Mouse (Mus musculus): ENCODE measurements at regions not wholly inside any gene's neighbourhood (a gene's known extent, or its start where the extent isn't known, plus 50 kb on each side); places are given as distances from the start of the nearest gene placed in this dataset.

DNA sequence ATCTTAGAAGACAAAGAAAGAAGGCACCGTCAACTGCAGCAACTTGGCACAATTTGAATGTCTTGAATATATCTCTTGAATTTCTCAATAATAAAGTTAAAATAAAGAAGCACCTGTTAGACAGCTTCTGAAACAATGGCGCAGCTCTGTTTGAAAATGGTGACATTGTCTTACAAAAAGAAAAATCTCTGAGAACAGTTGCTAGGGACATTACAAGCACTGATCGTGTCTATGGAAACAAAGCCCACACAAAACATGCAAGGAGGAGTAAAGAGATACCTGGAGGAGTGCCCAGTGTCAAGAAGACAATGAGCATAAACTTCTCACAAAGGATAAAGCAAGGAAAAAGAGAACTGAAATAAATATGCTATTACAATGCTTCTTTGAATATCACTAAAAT is 841.2 kb upstream of the Adgrl3 start:
- H3K4me3 ChIP-seq (ENCODE audit: low read depth, low read length) = no peak overlapping the region
- 64% methylated on average over 3 of the region's 3 CpGs for WGBS
- no peaks in the 10 kb centered on the region for H3K36me3 ChIP-seq (ENCODE audit: insufficient read depth)
- H3K9me3 ChIP-seq (ENCODE audit: low read length) = no peaks in the 10 kb centered on the region
- no peak overlapping the region for H3K4me2 ChIP-seq (ENCODE audit: low read depth)
- H3K4me1 ChIP-seq (ENCODE audit: insufficient read depth) = no peaks in the 10 kb centered on the region
- no peaks in the 10 kb centered on the region for H3K27me3 ChIP-seq (ENCODE audit: insufficient read depth, low read length)
- no peak for TF ChIP-seq CTCF (IDR thresholded peaks at IDR 0.05; ENCODE audit: low read depth)
- ATAC-seq = peak; percentile 67; the same call in 1 of the 2 replicates
- H3K27ac ChIP-seq (ENCODE audit: low read depth, low read length) = no peak overlapping the region
- no peak overlapping the region for H3K9ac ChIP-seq
- peak; percentile 5 for DNase-seq

GRCm38 (mm10) chr5:80180280-80180679 is 839.7 kb upstream of the Adgrl3 start:
- no peak for TF ChIP-seq CTCF (IDR thresholded peaks at IDR 0.05; ENCODE audit: low read depth)
- Histone ChIP-seq H3K4me2 (ENCODE audit: low read depth) (no peak overlapping the region), H3K27ac (ENCODE audit: low read depth, low read length) (no peak overlapping the region), H3K36me3 (ENCODE audit: insufficient read depth) (no peaks in the 10 kb centered on the region), H3K9ac (no peak overlapping the region), H3K4me1 (ENCODE audit: insufficient read depth) (no peaks in the 10 kb centered on the region), H3K9me3 (ENCODE audit: low read length) (no peaks in the 10 kb centered on the region), H3K27me3 (ENCODE audit: insufficient read depth, low read length) (no peaks in the 10 kb centered on the region), H3K4me3 (ENCODE audit: low read depth, low read length) (no peak overlapping the region)
- WGBS = 82% methylated on average over 2 of the region's 2 CpGs
- DNase-seq (no peak), ATAC-seq (no peak)

- no peaks in the 10 kb centered on the region for H3K4me1 ChIP-seq (ENCODE audit: insufficient read depth)
- TF ChIP-seq CTCF (IDR thresholded peaks at IDR 0.05; ENCODE audit: low read depth) = no peak
- H3K27me3 ChIP-seq (ENCODE audit: insufficient read depth, low read length) = no peaks in the 10 kb centered on the region
- DNase-seq (no peak), ATAC-seq (no peak)
- no peak overlapping the region for H3K9ac ChIP-seq
- no peak overlapping the region for H3K4me2 ChIP-seq (ENCODE audit: low read depth)
- H3K9me3 ChIP-seq (ENCODE audit: low read length) = no peaks in the 10 kb centered on the region
- no peaks in the 10 kb centered on the region for H3K36me3 ChIP-seq (ENCODE audit: insufficient read depth)
- no peak overlapping the region for H3K4me3 ChIP-seq (ENCODE audit: low read depth, low read length)
- 85% methylated on average over 3 of the region's 3 CpGs for WGBS
- H3K27ac ChIP-seq (ENCODE audit: low read depth, low read length) = no peak overlapping the region
Observed at GRCm38 (mm10) chr5:80192418-80192817, 827.5 kb upstream of the Adgrl3 start.

- no peak for DNase-seq
- Histone ChIP-seq H3K36me3 (ENCODE audit: insufficient read depth) (no peaks in the 10 kb centered on the region), H3K27me3 (ENCODE audit: insufficient read depth, low read length) (no peaks in the 10 kb centered on the region), H3K9me3 (ENCODE audit: low read length) (no peaks in the 10 kb centered on the region), H3K27ac (ENCODE audit: low read depth, low read length) (no peak overlapping the region), H3K4me1 (ENCODE audit: insufficient read depth) (no peaks in the 10 kb centered on the region), H3K4me3 (ENCODE audit: low read depth, low read length) (no peak overlapping the region), H3K4me2 (ENCODE audit: low read depth) (no peak overlapping the region), H3K9ac (no peak overlapping the region)
- no peak for TF ChIP-seq CTCF (IDR thresholded peaks at IDR 0.05; ENCODE audit: low read depth)
- no peak for ATAC-seq
Observed at GRCm38 (mm10) chr5:80199626-80200025, 820.3 kb upstream of the Adgrl3 start.

- ATAC-seq = no peak
- Histone ChIP-seq H3K9me3 (ENCODE audit: low read length) (no peaks in the 10 kb centered on the region), H3K27ac (ENCODE audit: low read depth, low read length) (no peak overlapping the region), H3K4me1 (ENCODE audit: insufficient read depth) (no peaks in the 10 kb centered on the region), H3K36me3 (ENCODE audit: insufficient read depth) (no peaks in the 10 kb centered on the region), H3K9ac (no peak overlapping the region), H3K4me2 (ENCODE audit: low read depth) (no peak overlapping the region), H3K4me3 (ENCODE audit: low read depth, low read length) (no peak overlapping the region), H3K27me3 (ENCODE audit: insufficient read depth, low read length) (no peaks in the 10 kb centered on the region)
- 76% methylated on average over 5 of the region's 5 CpGs for WGBS
- no peak for TF ChIP-seq CTCF (IDR thresholded peaks at IDR 0.05; ENCODE audit: low read depth)
- no peak for DNase-seq
Observed at GRCm38 (mm10) chr5:80248530-80249122, 771.3 kb upstream of the Adgrl3 start.

GRCm38 (mm10) chr5:80251961-80252360 is 768.0 kb upstream of the Adgrl3 start:
- no peak for DNase-seq
- Histone ChIP-seq H3K9me3 (ENCODE audit: low read length) (no peaks in the 10 kb centered on the region), H3K4me1 (ENCODE audit: insufficient read depth) (no peaks in the 10 kb centered on the region), H3K27me3 (ENCODE audit: insufficient read depth, low read length) (no peaks in the 10 kb centered on the region), H3K27ac (ENCODE audit: low read depth, low read length) (no peak overlapping the region), H3K36me3 (ENCODE audit: insufficient read depth) (no peaks in the 10 kb centered on the region), H3K9ac (no peak overlapping the region), H3K4me2 (ENCODE audit: low read depth) (no peak overlapping the region), H3K4me3 (ENCODE audit: low read depth, low read length) (no peak overlapping the region)
- no peak for TF ChIP-seq CTCF (IDR thresholded peaks at IDR 0.05; ENCODE audit: low read depth)
- no peak for ATAC-seq
- 77% methylated on average over 2 of the region's 2 CpGs for WGBS

- Histone ChIP-seq H3K9me3 (ENCODE audit: low read length) (no peaks in the 10 kb centered on the region), H3K4me2 (ENCODE audit: low read depth) (no peak overlapping the region), H3K27ac (ENCODE audit: low read depth, low read length) (no peak overlapping the region), H3K27me3 (ENCODE audit: insufficient read depth, low read length) (no peaks in the 10 kb centered on the region), H3K9ac (no peak overlapping the region), H3K4me3 (ENCODE audit: low read depth, low read length) (no peak overlapping the region), H3K4me1 (ENCODE audit: insufficient read depth) (no peaks in the 10 kb centered on the region), H3K36me3 (ENCODE audit: insufficient read depth) (no peaks in the 10 kb centered on the region)
- no peak for TF ChIP-seq CTCF (IDR thresholded peaks at IDR 0.05; ENCODE audit: low read depth)
- 31% methylated on average over 9 of the region's 9 CpGs for WGBS
- ATAC-seq (no peak), DNase-seq (peak; percentile 8)
Observed at GRCm38 (mm10) chr5:80255046-80255445, 764.9 kb upstream of the Adgrl3 start.

Data from forebrain, postnatal 0 days (tissue).